Mouse (Mus musculus): ENCODE results near the gene Dhx9. TPM values are rescaled to one million over a fixed set of nuclear protein-coding genes. Genes with fewer than 3 reads are reported as not detected.
"Not testable (repeated sequence)": the region's sequence is repeated elsewhere in the genome, so short reads cannot be mapped to it uniquely, and the experiment has no call there.

Gene Dhx9
- polyA plus RNA-seq (2015; fragmentation: Nextera tagmentation; extraction: Ambion mirVana) = 23.2 and 30.0 TPM in 2 replicates

- WGBS = under 1% methylated on average over 35 of the region's 35 CpGs
- Histone ChIP-seq H3K36me3 (ENCODE audit: insufficient read depth, low read length) (peaks cover 4% of the 10 kb centered on the region; the same call in 1 of the 2 replicates), H3K9ac (replicated peaks; ENCODE audit: low read length) (peak within 1 kb of the TSS; percentile 99), H3K4me1 (ENCODE audit: insufficient read depth, low read length) (peaks cover 25% of the 10 kb centered on the region), H3K27me3 (ENCODE audit: insufficient read depth, low read length) (no peaks in the 10 kb centered on the region), H3K27ac (ENCODE audit: low read length) (peak within 1 kb of the TSS; percentile 90), H3K4me2 (replicated peaks; ENCODE audit: low read depth, low read length) (peak within 1 kb of the TSS; percentile 92), H3K4me3 (ENCODE audit: low read length) (peak within 1 kb of the TSS; percentile 100), H3K9me3 (ENCODE audit: low read length) (no peaks in the 10 kb centered on the region)
- ATAC-seq (ENCODE audit: low FRiP score, low TSS enrichment) = peak; percentile 93
These were observed at the start of gene Dhx9 for GRCm38 (mm10) chr1:153487500-153487879. Gene Dhx9, minus strand, starts transcription at chr1:153487660.

DNA sequence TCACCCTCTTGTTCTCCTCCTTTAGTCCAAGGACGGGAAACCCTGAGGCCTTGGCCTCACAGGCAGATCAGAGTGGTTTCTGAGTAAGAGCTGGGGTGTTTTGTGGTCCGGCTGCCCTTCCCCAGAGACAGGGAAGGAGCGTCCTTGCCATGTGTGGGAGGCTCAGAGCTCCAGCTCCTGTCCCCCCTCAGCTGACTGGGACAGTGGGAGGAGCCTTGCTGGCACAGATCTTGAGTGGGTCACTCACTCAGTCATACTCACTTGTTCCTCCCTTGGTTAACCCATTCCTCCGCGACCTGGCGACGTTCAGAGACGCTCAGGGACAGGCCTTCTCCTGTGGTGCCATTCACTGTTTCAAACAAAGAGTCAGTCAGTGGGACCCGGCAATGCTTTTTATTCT is 48.2 kb upstream of the Dhx9 start:
- H3K36me3 ChIP-seq (ENCODE audit: insufficient read depth, low read length) = no peaks in the 10 kb centered on the region
- WGBS = 68% methylated on average over 9 of the region's 9 CpGs
- H3K27me3 ChIP-seq (ENCODE audit: insufficient read depth, low read length) = no peaks in the 10 kb centered on the region
- H3K4me1 ChIP-seq (ENCODE audit: insufficient read depth, low read length) = peaks cover 13% of the 10 kb centered on the region
- H3K4me3 ChIP-seq (ENCODE audit: low read length) = no peak overlapping the region
- ATAC-seq (ENCODE audit: low FRiP score, low TSS enrichment) = peak; percentile 55; the same call in 1 of the 2 replicates
- H3K9ac ChIP-seq (replicated peaks; ENCODE audit: low read length) = no peak overlapping the region
- H3K9me3 ChIP-seq (ENCODE audit: low read length) = no peaks in the 10 kb centered on the region
- H3K27ac ChIP-seq (ENCODE audit: low read length) = no peak overlapping the region
- no peak overlapping the region for H3K4me2 ChIP-seq (replicated peaks; ENCODE audit: low read depth, low read length)

DNA sequence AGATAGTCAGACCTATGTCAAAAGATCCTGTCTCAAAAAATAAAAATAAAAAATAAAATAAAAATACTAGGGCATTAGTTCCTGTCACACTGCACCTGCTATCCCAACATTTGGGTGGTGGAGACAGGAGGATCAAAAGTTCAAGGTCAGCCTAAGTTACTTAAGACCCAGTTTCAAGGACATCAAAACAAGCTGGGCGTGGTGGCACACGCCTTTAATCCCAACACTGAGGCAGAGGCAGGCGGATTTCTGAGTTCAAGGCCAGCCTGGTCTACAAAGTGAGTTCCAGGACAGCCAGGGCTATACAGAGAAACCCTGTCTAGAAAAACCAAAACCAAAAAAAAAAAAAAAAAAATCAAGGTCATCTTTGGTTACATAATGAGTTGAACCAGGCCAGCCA is 45.4 kb upstream of the Dhx9 start:
- H3K27ac ChIP-seq (ENCODE audit: low read length) = peak overlapping the region; percentile 47; the same call in 1 of the 2 replicates
- H3K4me1 ChIP-seq (ENCODE audit: insufficient read depth, low read length) = peaks cover 13% of the 10 kb centered on the region
- not testable (repeated sequence) for H3K36me3 ChIP-seq (ENCODE audit: insufficient read depth, low read length); H3K9me3 ChIP-seq (ENCODE audit: low read length); H3K4me3 ChIP-seq (ENCODE audit: low read length); H3K4me2 ChIP-seq (replicated peaks; ENCODE audit: low read depth, low read length); ATAC-seq (ENCODE audit: low FRiP score, low TSS enrichment); H3K27me3 ChIP-seq (ENCODE audit: insufficient read depth, low read length)
- H3K9ac ChIP-seq (replicated peaks; ENCODE audit: low read length) = peak overlapping the region; percentile 50; the same call in 1 of the 2 replicates
- WGBS = 92% methylated on average over 3 of the region's 3 CpGs

- Histone ChIP-seq H3K4me3 (ENCODE audit: low read length) (no peak overlapping the region), H3K4me1 (ENCODE audit: insufficient read depth, low read length) (peaks cover 13% of the 10 kb centered on the region), H3K36me3 (ENCODE audit: insufficient read depth, low read length) (no peaks in the 10 kb centered on the region), H3K4me2 (replicated peaks; ENCODE audit: low read depth, low read length) (peak overlapping the region; percentile 43), H3K9ac (replicated peaks; ENCODE audit: low read length) (peak overlapping the region; percentile 50), H3K27ac (ENCODE audit: low read length) (peak overlapping the region; percentile 47; the same call in 1 of the 2 replicates), H3K27me3 (ENCODE audit: insufficient read depth, low read length) (no peaks in the 10 kb centered on the region), H3K9me3 (ENCODE audit: low read length) (no peaks in the 10 kb centered on the region)
- WGBS = 22% methylated on average over 12 of the region's 12 CpGs
- ATAC-seq (ENCODE audit: low FRiP score, low TSS enrichment) = no peak; the same call in 1 of the 2 replicates
These were observed 44.9 kb upstream of the Dhx9 start for GRCm38 (mm10) chr1:153532234-153532841.

DNA sequence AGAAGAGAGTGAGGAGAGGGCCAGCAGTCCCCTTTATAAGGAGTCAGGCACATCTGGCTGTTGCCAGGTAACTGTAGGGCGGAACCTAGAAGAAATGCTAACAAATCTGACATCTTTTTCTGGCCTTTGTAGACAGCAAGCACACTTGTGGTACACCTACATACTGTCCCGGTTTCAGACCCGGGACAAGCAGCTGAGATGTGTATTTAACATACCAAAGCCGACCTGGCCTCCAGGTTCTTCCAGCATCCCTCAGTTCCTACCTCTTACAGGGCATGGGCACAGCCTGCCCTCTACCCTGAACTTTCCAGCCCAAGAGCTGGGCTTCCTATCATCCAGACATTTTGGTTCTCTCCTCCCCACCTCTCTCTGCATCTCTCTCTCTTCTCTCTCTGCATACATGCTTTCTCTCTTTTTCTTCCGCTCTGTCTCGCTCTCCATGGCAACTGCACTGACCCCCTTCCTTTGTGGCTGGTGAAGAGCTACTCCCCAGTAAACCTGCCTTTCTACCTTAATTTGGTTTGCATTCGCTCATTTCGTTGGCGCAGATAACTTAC is 44.3 kb upstream of the Dhx9 start:
- H3K4me1 ChIP-seq (ENCODE audit: insufficient read depth, low read length) = peaks cover 13% of the 10 kb centered on the region
- 34% methylated on average over 9 of the region's 9 CpGs for WGBS
- no peaks in the 10 kb centered on the region for H3K36me3 ChIP-seq (ENCODE audit: insufficient read depth, low read length)
- H3K4me3 ChIP-seq (ENCODE audit: low read length) = no peak overlapping the region
- H3K9me3 ChIP-seq (ENCODE audit: low read length) = no peaks in the 10 kb centered on the region
- ATAC-seq (ENCODE audit: low FRiP score, low TSS enrichment) = no peak; the same call in 1 of the 2 replicates
- no peaks in the 10 kb centered on the region for H3K27me3 ChIP-seq (ENCODE audit: insufficient read depth, low read length)
- H3K4me2 ChIP-seq (replicated peaks; ENCODE audit: low read depth, low read length) = peak overlapping the region; percentile 43
- peak overlapping the region; percentile 50 for H3K9ac ChIP-seq (replicated peaks; ENCODE audit: low read length)
- 0 out of 2 replicates have a peak overlapping the region, but pooled peaks have one; percentile 15 for H3K27ac ChIP-seq (ENCODE audit: low read length)

GRCm38 (mm10) chr1:153522116-153522515 is 34.7 kb upstream of the Dhx9 start:
- no peaks in the 10 kb centered on the region for H3K9me3 ChIP-seq (ENCODE audit: low read length)
- 0 out of 2 replicates have a peak overlapping the region, but pooled peaks have one; percentile 38 for H3K27ac ChIP-seq (ENCODE audit: low read length)
- peaks cover 16% of the 10 kb centered on the region for H3K4me1 ChIP-seq (ENCODE audit: insufficient read depth, low read length)
- no peak overlapping the region for H3K4me2 ChIP-seq (replicated peaks; ENCODE audit: low read depth, low read length)
- WGBS = 27% methylated on average over 3 of the region's 3 CpGs
- H3K36me3 ChIP-seq (ENCODE audit: insufficient read depth, low read length) = no peaks in the 10 kb centered on the region
- H3K4me3 ChIP-seq (ENCODE audit: low read length) = no peak overlapping the region
- ATAC-seq (ENCODE audit: low FRiP score, low TSS enrichment) = no peak
- no peak overlapping the region for H3K9ac ChIP-seq (replicated peaks; ENCODE audit: low read length)
- H3K27me3 ChIP-seq (ENCODE audit: insufficient read depth, low read length) = no peaks in the 10 kb centered on the region

DNA sequence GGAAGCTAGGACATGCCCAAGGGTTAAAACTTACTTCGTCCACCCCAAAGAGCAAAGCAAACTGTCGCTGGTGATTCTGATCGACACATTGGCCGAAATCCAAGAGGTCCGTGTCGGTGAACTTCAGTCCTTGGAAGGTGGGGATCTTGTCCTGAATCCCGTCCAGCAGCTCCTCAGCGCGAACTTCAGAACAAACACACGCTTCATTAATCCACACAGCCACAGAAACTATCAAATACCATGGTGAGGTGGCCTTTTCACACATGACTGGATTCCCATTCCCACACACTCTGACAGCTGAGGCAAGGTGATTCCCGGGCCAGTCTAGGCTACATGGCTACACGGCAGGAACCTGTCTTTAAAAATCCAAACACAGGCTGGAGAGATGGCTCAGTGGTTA is 27.9 kb upstream of the Dhx9 start:
- ATAC-seq (ENCODE audit: low FRiP score, low TSS enrichment) = peak; percentile 89
- Histone ChIP-seq H3K27me3 (ENCODE audit: insufficient read depth, low read length) (no peaks in the 10 kb centered on the region), H3K4me2 (replicated peaks; ENCODE audit: low read depth, low read length) (no peak overlapping the region), H3K36me3 (ENCODE audit: insufficient read depth, low read length) (no peaks in the 10 kb centered on the region), H3K9ac (replicated peaks; ENCODE audit: low read length) (no peak overlapping the region), H3K9me3 (ENCODE audit: low read length) (no peaks in the 10 kb centered on the region), H3K4me3 (ENCODE audit: low read length) (no peak overlapping the region), H3K4me1 (ENCODE audit: insufficient read depth, low read length) (0 out of 2 replicates have a peak, but pooled peaks cover 6% of the 10 kb centered on the region), H3K27ac (ENCODE audit: low read length) (no peak overlapping the region)
- 21% methylated on average over 12 of the region's 12 CpGs for WGBS

- Histone ChIP-seq H3K4me2 (replicated peaks; ENCODE audit: low read depth, low read length) (no peak overlapping the region), H3K9me3 (ENCODE audit: low read length) (no peaks in the 10 kb centered on the region), H3K9ac (replicated peaks; ENCODE audit: low read length) (no peak overlapping the region), H3K4me3 (ENCODE audit: low read length) (no peak overlapping the region), H3K27ac (ENCODE audit: low read length) (no peak overlapping the region), H3K27me3 (ENCODE audit: insufficient read depth, low read length) (no peaks in the 10 kb centered on the region), H3K36me3 (ENCODE audit: insufficient read depth, low read length) (no peaks in the 10 kb centered on the region), H3K4me1 (ENCODE audit: insufficient read depth, low read length) (no peaks in the 10 kb centered on the region)
- 73% methylated on average over 2 of the region's 2 CpGs for WGBS
- ATAC-seq (ENCODE audit: low FRiP score, low TSS enrichment) = no peak
These were observed 23.0 kb upstream of the Dhx9 start for GRCm38 (mm10) chr1:153510330-153511009.

GRCm38 (mm10) chr1:153509569-153509968 is 22.1 kb upstream of the Dhx9 start:
- 68% methylated on average over 8 of the region's 8 CpGs for WGBS
- H3K27ac ChIP-seq (ENCODE audit: low read length) = not testable (repeated sequence)

DNA sequence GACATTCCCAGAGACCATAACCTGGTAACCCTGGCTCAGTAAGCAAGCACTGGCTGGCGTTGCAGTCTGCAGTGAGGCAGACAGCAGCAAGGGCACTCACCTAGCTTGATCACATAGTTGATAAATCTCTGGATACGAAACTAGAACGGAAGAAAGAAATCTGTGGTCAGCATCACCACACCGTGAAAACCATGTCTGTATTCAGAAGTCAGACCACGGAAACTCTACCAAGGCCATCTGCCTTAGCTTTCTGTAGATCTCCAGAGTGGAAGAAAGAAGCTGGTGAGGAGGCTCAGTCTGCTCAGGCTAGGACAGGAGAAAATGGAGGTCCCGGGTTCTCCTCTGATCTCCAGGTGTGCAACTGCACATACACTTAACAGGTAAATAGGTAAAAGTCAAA is 21.6 kb upstream of the Dhx9 start:
- H3K27me3 ChIP-seq (ENCODE audit: insufficient read depth, low read length) = no peaks in the 10 kb centered on the region
- no peaks in the 10 kb centered on the region for H3K9me3 ChIP-seq (ENCODE audit: low read length)
- H3K27ac ChIP-seq (ENCODE audit: low read length) = no peak overlapping the region
- no peak for ATAC-seq (ENCODE audit: low FRiP score, low TSS enrichment)
- no peak overlapping the region for H3K4me3 ChIP-seq (ENCODE audit: low read length)
- H3K9ac ChIP-seq (replicated peaks; ENCODE audit: low read length) = no peak overlapping the region
- no peaks in the 10 kb centered on the region for H3K4me1 ChIP-seq (ENCODE audit: insufficient read depth, low read length)
- 79% methylated on average over 6 of the region's 6 CpGs for WGBS
- H3K4me2 ChIP-seq (replicated peaks; ENCODE audit: low read depth, low read length) = no peak overlapping the region
- H3K36me3 ChIP-seq (ENCODE audit: insufficient read depth, low read length) = no peaks in the 10 kb centered on the region

More at GRCm38 (mm10) chr1:153509569-153509968, 22.1 kb upstream of the Dhx9 start:
- H3K36me3 ChIP-seq (ENCODE audit: insufficient read depth, low read length); H3K9ac ChIP-seq (replicated peaks; ENCODE audit: low read length); H3K4me2 ChIP-seq (replicated peaks; ENCODE audit: low read depth, low read length); ATAC-seq (ENCODE audit: low FRiP score, low TSS enrichment); H3K4me3 ChIP-seq (ENCODE audit: low read length); H3K4me1 ChIP-seq (ENCODE audit: insufficient read depth, low read length); H3K9me3 ChIP-seq (ENCODE audit: low read length); H3K27me3 ChIP-seq (ENCODE audit: insufficient read depth, low read length): not testable (repeated sequence)

Data from kidney, embryonic 16.5 days (tissue).